Mouse (Mus musculus) heart, adult 2 months (tissue): ENCODE results near the gene Pdzrn3.

Experiments
- CTCF ChIP-seq: fragments of 200-600 bp; IDR thresholded peaks from 2 replicates; pipeline ENCODE4 v1.8.1; 2022; ENCODE audit warnings: antibody characterized with exemption, mild to moderate bottlenecking, moderate library complexity
- EP300 ChIP-seq: fragments of 200-500 bp; IDR thresholded peaks from 2 replicates; pipeline ENCODE4 v1.6.1; 2011; ENCODE audit warnings: low read depth, low read length, control low read depth; ENCODE audit not compliant: insufficient read depth
- POLR2A ChIP-seq: fragments of 200-500 bp; IDR thresholded peaks from 2 replicates; pipeline ENCODE4 v1.6.1; 2011; ENCODE audit warnings: mild to moderate bottlenecking, low read depth, low read length, control low read depth; ENCODE audit not compliant: insufficient read depth

DNA sequence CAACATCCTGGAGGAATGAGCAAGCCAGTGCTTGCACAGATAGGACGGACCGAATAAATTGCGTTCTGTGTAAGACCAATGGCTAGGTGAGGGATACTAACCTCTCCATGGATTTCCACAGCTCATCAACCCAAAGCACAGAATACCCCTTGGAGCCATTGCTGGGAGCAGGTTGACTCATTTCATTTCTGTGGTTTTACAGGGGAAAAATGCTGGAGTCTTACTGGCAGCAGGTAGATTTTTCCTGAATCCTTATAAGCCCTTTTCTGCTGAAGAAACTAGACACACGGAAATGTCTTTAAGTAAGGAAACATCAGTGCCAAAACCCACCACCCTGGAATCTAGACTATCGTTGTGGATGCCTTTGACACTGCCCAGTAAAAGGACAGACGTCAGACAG lies 72.2 kb downstream of the Pdzrn3 start:
- no peak for TF ChIP-seq CTCF
- TF ChIP-seq POLR2A = no peak
- TF ChIP-seq EP300 = no peak
